Mouse (Mus musculus) myocyte (in vitro differentiated cells): ENCODE measurements around the gene Fam214b.

Experiments used
- E2F4 ChIP-seq: IDR thresholded peaks from one replicate; pipeline ENCODE4 v1.6.1; 2011; ENCODE audit warnings: mild to moderate bottlenecking, control low read depth, moderate library complexity; ENCODE audit not compliant: insufficient read depth
- MAX ChIP-seq: IDR thresholded peaks from one replicate; pipeline ENCODE4 v1.6.1; 2011; ENCODE audit warnings: low read depth, mild to moderate bottlenecking, control low read depth
- MYOD1 ChIP-seq, 3 experiments: IDR thresholded peaks; one replicate each; pipeline ENCODE4 v1.6.1; 2011; ENCODE audit warnings: control low read depth in 2 of 3, low read depth in 2 of 3, mild to moderate bottlenecking in 2 of 3, moderate library complexity in 1 of 3; ENCODE audit not compliant: insufficient read length in 2 of 3, control insufficient read depth in 1 of 3
- POLR2A ChIP-seq: IDR thresholded peaks from one replicate; pipeline ENCODE4 v1.6.1; 2011; ENCODE audit warnings: low read depth, mild to moderate bottlenecking, control low read depth, moderate library complexity; ENCODE audit not compliant: insufficient read length
- REST ChIP-seq: IDR thresholded peaks from one replicate; pipeline ENCODE4 v1.6.1; 2011; ENCODE audit warnings: mild to moderate bottlenecking, control low read depth, moderate library complexity; ENCODE audit not compliant: insufficient read depth, insufficient read length
- TCF12 ChIP-seq: IDR thresholded peaks from one replicate; pipeline ENCODE4 v1.6.1; 2011; ENCODE audit warnings: mild to moderate bottlenecking, control low read depth; ENCODE audit not compliant: poor library complexity, insufficient read depth, severe bottlenecking
- USF1 ChIP-seq: IDR thresholded peaks from one replicate; pipeline ENCODE4 v1.6.1; 2011; ENCODE audit warnings: low read depth, mild to moderate bottlenecking, control low read depth, moderate library complexity

GRCm38 (mm10) chr4:43047231-43047630 lies 1.2 kb upstream of the Fam214b start:
- TF ChIP-seq MAX (no peak), POLR2A (no peak), USF1 (no peak), TCF12 (no peak), MYOD1 (IDR thresholded peaks at IDR 0.05; ENCODE audit: control insufficient read depth in 1 of 3, insufficient read length in 2 of 3, low read depth in 2 of 3) (no peak), REST (no peak), E2F4 (no peak)
